Mouse (Mus musculus) spleen, adult 2 months (tissue): ENCODE measurements around the gene Inka1.

Source experiments
- CTCF ChIP-seq: fragments of 200-500 bp; IDR thresholded peaks from 2 replicates; pipeline ENCODE4 v1.5.1; 2011; ENCODE audit warnings: mild to moderate bottlenecking, inconsistent platforms; ENCODE audit not compliant: insufficient read depth, insufficient read length, insufficient replicate concordance; ENCODE audit errors: extremely low read depth
- POLR2A ChIP-seq: fragments of 200-500 bp; IDR thresholded peaks from 2 replicates; pipeline ENCODE4 v1.6.1; 2011; ENCODE audit warnings: low read depth, low read length, inconsistent platforms

- TF ChIP-seq POLR2A: no peak
- TF ChIP-seq CTCF: no peak
These were observed 2.9 kb downstream of the Inka1 start, which contains the start of gene Gm20661 for GRCm38 (mm10) chr9:107982681-107983346.
